Mouse (Mus musculus) v-Abl transformed pro-B cells (cell line): Measurements from ENCODE around the gene Ankrd11.
"Not testable (repeated sequence)": the region's sequence is repeated elsewhere in the genome, so short reads cannot be mapped to it uniquely, and the experiment has no call there.

Experiments
- in situ Hi-C, 2 experiments: fragments of 400-800 bp; cut with MboI; formaldehyde crosslinking; loops; one replicate each; pipeline ENCODE4 v1.15.1; 2025; ENCODE audit not compliant: unreplicated experiment in 2 of 2

The Ankrd11 gene

GRCm38 (mm10) chr8:123042158-123042973 is at the start of gene Ankrd11:
Gene Ankrd11, minus strand, starts transcription at chr8:123042277.
- in situ Hi-C loops: no loop called here

GRCm38 (mm10) chr8:123087289-123087688 is 45.2 kb upstream of the Ankrd11 start:
- in situ Hi-C loops: no loop called here

- in situ Hi-C loops: no loop called here
Measured at GRCm38 (mm10) chr8:123083610-123084009, 41.5 kb upstream of the Ankrd11 start.

GRCm38 (mm10) chr8:123082993-123083392 is 40.9 kb upstream of the Ankrd11 start:
- in situ Hi-C loops: no loop called here

- in situ Hi-C loops: no loop called here
Measured at GRCm38 (mm10) chr8:123077213-123077612, 35.1 kb upstream of the Ankrd11 start.

GRCm38 (mm10) chr8:123071176-123071575 is 29.1 kb upstream of the Ankrd11 start:
- in situ Hi-C loops: no loop called here

- in situ Hi-C loops: loop anchor here (5.0 kb wide), 2 partner anchors 36 to 159 kb away; partner anchors contain the start of gene Rpl13 (in 1 of the 2)
Measured at GRCm38 (mm10) chr8:123066101-123066683, 24.1 kb upstream of the Ankrd11 start.

GRCm38 (mm10) chr8:123065214-123066100 is 23.4 kb upstream of the Ankrd11 start:
- in situ Hi-C loops: loop anchor here (5.0 kb wide), 2 partner anchors 37 to 158 kb away; partner anchors contain the start of gene Rpl13 (in 1 of the 2)

- in situ Hi-C loops: loop anchor here (5.0 kb wide), 2 partner anchors 37 to 158 kb away; partner anchors contain the start of gene Rpl13 (in 1 of the 2)
Measured at GRCm38 (mm10) chr8:123064809-123065213, 22.7 kb upstream of the Ankrd11 start.

- in situ Hi-C loops: no loop called here
Measured at GRCm38 (mm10) chr8:123064072-123064471, 22.0 kb upstream of the Ankrd11 start.

GRCm38 (mm10) chr8:123062721-123063120 is 20.6 kb upstream of the Ankrd11 start, which contains the start of gene Spg7:
Gene Spg7, plus strand, starts transcription at chr8:123062942.
- in situ Hi-C loops: no loop called here

- in situ Hi-C loops: no loop called here
Measured at GRCm38 (mm10) chr8:123051458-123051857, 9.4 kb upstream of the Ankrd11 start.

GRCm38 (mm10) chr8:123048402-123048801 is 6.3 kb upstream of the Ankrd11 start:
- in situ Hi-C loops: no loop called here

- in situ Hi-C loops: no loop called here
Measured at GRCm38 (mm10) chr8:123047827-123048226, 5.8 kb upstream of the Ankrd11 start.

GRCm38 (mm10) chr8:123046706-123047105 is 4.6 kb upstream of the Ankrd11 start:
- in situ Hi-C loops: no loop called here

- in situ Hi-C loops: not testable (repeated sequence)
Measured at GRCm38 (mm10) chr8:123044743-123045425, 2.8 kb upstream of the Ankrd11 start.

- in situ Hi-C loops: no loop called here
Measured at GRCm38 (mm10) chr8:123043941-123044340, 1.9 kb upstream of the Ankrd11 start.

GRCm38 (mm10) chr8:123042974-123043625 is 1.0 kb upstream of the Ankrd11 start:
- in situ Hi-C loops: no loop called here

GRCm38 (mm10) chr8:123041774-123042105 is 337 bp downstream of the Ankrd11 start:
- in situ Hi-C loops: no loop called here
